Mouse (Mus musculus) spleen, adult 2 months (tissue): ENCODE data around the gene Klk1b24. TPM values are rescaled to one million over a fixed set of nuclear protein-coding genes. Genes with fewer than 3 reads are reported as not detected.

ENCODE experiments used
- DNase-seq, 2 experiments: peaks; one replicate each; pipeline versions ENCODE4 v3.0.0 to v3.0.0-alpha.2; 2012 to 2021; ENCODE audit warnings: low spot score in 2 of 2, low read depth in 1 of 2
- H3K27ac ChIP-seq: fragments of 200-500 bp; 2 replicates; pipeline ENCODE4 v1.5.1; 2012; ENCODE audit warnings: low read length, inconsistent platforms; ENCODE audit not compliant: insufficient read depth
- H3K27me3 ChIP-seq: fragments of 200-500 bp; 2 replicates; pipeline ENCODE4 v1.6.1; 2012; ENCODE audit warnings: mild to moderate bottlenecking, moderate library complexity, low read length, inconsistent platforms; ENCODE audit not compliant: control insufficient read depth, insufficient read depth
- H3K36me3 ChIP-seq: fragments of 200-500 bp; 2 replicates; pipeline ENCODE4 v1.6.1; 2012; ENCODE audit warnings: mild to moderate bottlenecking, low read length, inconsistent platforms; ENCODE audit not compliant: control insufficient read depth, insufficient read depth
- H3K4me1 ChIP-seq: fragments of 200-500 bp; 2 replicates; pipeline ENCODE4 v1.6.1; 2011; ENCODE audit warnings: inconsistent platforms; ENCODE audit not compliant: control insufficient read depth, insufficient read depth, insufficient read length
- H3K4me3 ChIP-seq: fragments of 200-500 bp; 2 replicates; pipeline ENCODE4 v1.5.1; 2011; ENCODE audit warnings: mild to moderate bottlenecking, inconsistent platforms; ENCODE audit not compliant: insufficient read depth, insufficient read length; ENCODE audit errors: extremely low read depth
- CTCF ChIP-seq: fragments of 200-500 bp; IDR thresholded peaks from 2 replicates; pipeline ENCODE4 v1.5.1; 2011; ENCODE audit warnings: mild to moderate bottlenecking, inconsistent platforms; ENCODE audit not compliant: insufficient read depth, insufficient read length, insufficient replicate concordance; ENCODE audit errors: extremely low read depth
- POLR2A ChIP-seq: fragments of 200-500 bp; IDR thresholded peaks from 2 replicates; pipeline ENCODE4 v1.6.1; 2011; ENCODE audit warnings: low read depth, low read length, inconsistent platforms
- WGBS: fragments of 180-500 bp; shearing (Covaris S2); methylation state at CpG from one replicate; pipeline ENCODE4 v1.1.7; 2018; 5-methylcytosine and 5-hydroxymethylcytosine counted together
- polyA plus RNA-seq: library from polyadenylated mRNA; depleted of rRNA; stranded (reverse); fragments of >200 nt; gene quantifications from 2 replicates; pipeline ENCODE4 v1.2.3, GENCODE M21; 2012; rRNA removed

Gene Klk1b24
- polyA plus RNA-seq, 1 experiment: 0.75 TPM

DNA sequence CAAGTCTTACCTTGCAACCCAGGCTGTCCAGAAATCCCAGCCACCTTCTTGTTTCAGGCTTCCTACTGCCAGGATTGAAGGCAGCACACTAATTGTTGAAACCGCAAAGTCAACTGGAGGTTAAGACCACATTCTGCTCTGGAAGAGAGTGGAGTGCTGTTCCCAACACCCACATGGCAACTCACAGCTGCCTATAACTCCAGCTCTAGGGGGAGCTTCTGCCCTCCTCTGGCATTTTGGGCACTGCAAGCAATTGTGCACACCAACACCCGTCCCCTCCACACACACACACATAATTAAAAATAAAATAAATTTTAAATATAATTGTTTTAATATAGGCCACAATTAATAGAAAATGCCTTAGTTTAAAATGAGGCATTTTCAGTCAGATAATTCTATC, 53.1 kb downstream of the Klk1b24 start:
- H3K27ac ChIP-seq: no peak overlapping the region
- no peak for DNase-seq
- peaks cover 8% of the 10 kb centered on the region; the same call in 1 of the 2 replicates for H3K4me1 ChIP-seq
- no peak overlapping the region for H3K4me3 ChIP-seq
- no peaks in the 10 kb centered on the region for H3K27me3 ChIP-seq
- WGBS: 79% methylated on average over 2 of the region's 2 CpGs
- TF ChIP-seq CTCF: no peak
- no peak for TF ChIP-seq POLR2A
- no peaks in the 10 kb centered on the region for H3K36me3 ChIP-seq

Other genes with a start within 250 kb of the Klk1b24 start
- gene Klk1b8, start 237.6 kb upstream of the Klk1b24 start, polyA plus RNA-seq: 0.18 and 0.19 TPM in 2 replicates
- not detected in 2 replicates for gene Klk1b1, start 221.5 kb upstream of the Klk1b24 start, polyA plus RNA-seq
- 0.22 TPM in 1 of 2 replicates, not detected in the other for gene Klk1b9, start 212.2 kb upstream of the Klk1b24 start, polyA plus RNA-seq
- 1.2 and 1.9 TPM in 2 replicates for gene Klk1b11, start 192.4 kb upstream of the Klk1b24 start, polyA plus RNA-seq
- gene Klk1b26, start 176.1 kb upstream of the Klk1b24 start, polyA plus RNA-seq: not detected in 2 replicates
- 4.1 and 4.4 TPM in 2 replicates for gene Klk1b27, start 135.9 kb upstream of the Klk1b24 start, polyA plus RNA-seq
- gene Klk1b21, start 85.9 kb upstream of the Klk1b24 start, polyA plus RNA-seq: not detected in 2 replicates
- gene Klk1b22, start 75.6 kb upstream of the Klk1b24 start, polyA plus RNA-seq: 13.3 TPM in 1 of 2 replicates, not detected in the other
- gene Klk1b16, start 51.5 kb upstream of the Klk1b24 start, polyA plus RNA-seq: 0.06 TPM in 1 of 2 replicates, not detected in the other
- gene Klk1b3, start 10.0 kb downstream of the Klk1b24 start, polyA plus RNA-seq: 0.97 and 2.0 TPM in 2 replicates
- 3.0 and 6.3 TPM in 2 replicates for gene Klk1b4, start 19.2 kb downstream of the Klk1b24 start, polyA plus RNA-seq
- gene Klk1b5, start 27.7 kb downstream of the Klk1b24 start, polyA plus RNA-seq: 8.7 and 9.8 TPM in 2 replicates
- 834 and 917 TPM in 2 replicates for gene Klk1, start 37.1 kb downstream of the Klk1b24 start, polyA plus RNA-seq
- gene Gm36864, start 47.9 kb downstream of the Klk1b24 start, polyA plus RNA-seq: not detected in 2 replicates
- gene 1700028J19Rik, start 58.5 kb downstream of the Klk1b24 start, polyA plus RNA-seq: 1.4 TPM in 2 replicates
- 98.9 and 139 TPM in 2 replicates for gene 2410002F23Rik, start 58.5 kb downstream of the Klk1b24 start, polyA plus RNA-seq
- not detected in 2 replicates for gene Acp4, start 69.1 kb downstream of the Klk1b24 start, polyA plus RNA-seq
- gene Gm15517, start 73.2 kb downstream of the Klk1b24 start, polyA plus RNA-seq: not detected in 2 replicates
- gene Clec11a, start 118.7 kb downstream of the Klk1b24 start, polyA plus RNA-seq: 4.0 and 5.2 TPM in 2 replicates
- gene Shank1, start 122.0 kb downstream of the Klk1b24 start, polyA plus RNA-seq: 4.5 and 4.8 TPM in 2 replicates
- gene Syt3, start 195.9 kb downstream of the Klk1b24 start, polyA plus RNA-seq: 1.2 and 2.5 TPM in 2 replicates
- 0.40 and 0.68 TPM in 2 replicates for gene 1700008O03Rik, start 197.6 kb downstream of the Klk1b24 start, polyA plus RNA-seq
- 0.22 and 0.23 TPM in 2 replicates for gene Lrrc4b, start 240.8 kb downstream of the Klk1b24 start, polyA plus RNA-seq